Mouse (Mus musculus) forebrain, embryonic 11.5 days (tissue): ENCODE data around the gene Myct1. TPM values are rescaled to one million over a fixed set of nuclear protein-coding genes. Genes with fewer than 3 reads are reported as not detected.

Experiments
- ATAC-seq: fragments of 200-750 bp; cut with Nextera tagmentation; replicated peaks from 2 replicates; pipeline ENCODE4 v1.8.0; 2017; ENCODE audit warnings: moderate TSS enrichment; ENCODE audit not compliant: low FRiP score
- DNase-seq: peaks from one replicate; pipeline ENCODE4 v3.0.0-alpha.2; 2017; ENCODE audit warnings: low spot score
- H3K27ac ChIP-seq: fragments of 300-500 bp; sonication (generic); 2 replicates; pipeline ENCODE4 v1.5.1; 2014; ENCODE audit warnings: low read depth, low read length
- H3K27me3 ChIP-seq: fragments of 300-500 bp; sonication (generic); 2 replicates; pipeline ENCODE4 v1.6.1; 2014; ENCODE audit warnings: mild to moderate bottlenecking, low read length, mixed read lengths; ENCODE audit not compliant: control insufficient read depth, insufficient read depth
- H3K36me3 ChIP-seq: fragments of 300-500 bp; sonication (generic); 2 replicates; pipeline ENCODE4 v1.6.1; 2014; ENCODE audit warnings: mild to moderate bottlenecking, low read length, moderate library complexity, mixed read lengths; ENCODE audit not compliant: control insufficient read depth, insufficient read depth
- H3K4me1 ChIP-seq: fragments of 300-500 bp; sonication (generic); replicated peaks from 2 replicates; pipeline ENCODE4 v1.6.1; 2014; ENCODE audit warnings: low read length, mixed read lengths; ENCODE audit not compliant: control insufficient read depth, insufficient read depth
- H3K4me2 ChIP-seq: fragments of 300-500 bp; sonication (generic); 2 replicates; pipeline ENCODE4 v1.6.1; 2014; ENCODE audit warnings: low read depth, mild to moderate bottlenecking, low read length, moderate library complexity, mixed read lengths; ENCODE audit not compliant: severe bottlenecking
- H3K4me3 ChIP-seq: fragments of 300-500 bp; sonication (generic); 2 replicates; pipeline ENCODE4 v1.5.1; 2014; ENCODE audit warnings: low read depth, low read length
- H3K9ac ChIP-seq: fragments of 300-500 bp; sonication (generic); 2 replicates; pipeline ENCODE4 v1.6.1; 2014; ENCODE audit warnings: low read length
- H3K9me3 ChIP-seq: fragments of 300-500 bp; sonication (generic); 2 replicates; pipeline ENCODE4 v1.6.1; 2016; ENCODE audit warnings: low read length, mixed read lengths; ENCODE audit not compliant: control insufficient read depth
- WGBS: fragments of 180-500 bp; shearing (Covaris S2); extraction: QIAGEN DNeasy Blood & Tissue Kit; methylation state at CpG from one replicate; pipeline ENCODE4 v1.1.7; 2014; 5-methylcytosine and 5-hydroxymethylcytosine counted together
- polyA plus RNA-seq: library from polyadenylated mRNA; unstranded; fragments of >200 nt; fragmentation: Nextera tagmentation; extraction: Ambion mirVana; gene quantifications from 2 replicates; pipeline ENCODE4 v1.2.1, GENCODE M21; 2014

Gene Myct1
- polyA plus RNA-seq, 1 experiment from 2014 or later: 2.2 TPM

GRCm38 (mm10) chr10:5637322-5637721, 43.7 kb downstream of the Myct1 start:
- no peaks in the 10 kb centered on the region for H3K27me3 ChIP-seq
- H3K36me3 ChIP-seq: no peaks in the 10 kb centered on the region
- H3K4me2 ChIP-seq: no peak overlapping the region
- ATAC-seq (no peak), DNase-seq (no peak)
- no peaks in the 10 kb centered on the region for H3K4me1 ChIP-seq
- no peak overlapping the region for H3K27ac ChIP-seq
- no peak overlapping the region for H3K9ac ChIP-seq
- no peaks in the 10 kb centered on the region for H3K9me3 ChIP-seq
- H3K4me3 ChIP-seq: no peak overlapping the region
- 82% methylated on average over 4 of the region's 4 CpGs for WGBS

GRCm38 (mm10) chr10:5639112-5639511, 45.5 kb downstream of the Myct1 start, which contains the start of gene Vip:
TSS of gene Vip (plus strand) at chr10:5639218.
- Histone ChIP-seq H3K4me1 (no peaks in the 10 kb centered on the region), H3K4me2 (no peak within 1 kb of the TSS), H3K27ac (no peak within 1 kb of the TSS), H3K4me3 (no peak within 1 kb of the TSS), H3K9me3 (no peaks in the 10 kb centered on the region), H3K36me3 (no peaks in the 10 kb centered on the region), H3K9ac (no peak within 1 kb of the TSS), H3K27me3 (no peaks in the 10 kb centered on the region)
- ATAC-seq (no peak), DNase-seq (peak; percentile 64)
- 33% methylated on average over 8 of the region's 8 CpGs for WGBS

Other genes starting within 250 kb of the Myct1 start
- 2.4 and 3.4 TPM in 2 replicates for gene Syne1, start 42.3 kb upstream of the Myct1 start, polyA plus RNA-seq
- not detected in 2 replicates for gene Vip, start 45.4 kb downstream of the Myct1 start, polyA plus RNA-seq
- gene Fbxo5, start 211.8 kb downstream of the Myct1 start, polyA plus RNA-seq: 90.4 and 101 TPM in 2 replicates
- gene Mtrf1l, start 230.1 kb downstream of the Myct1 start, polyA plus RNA-seq: 12.9 and 15.3 TPM in 2 replicates